8 mouse cellular contexts compared by ENCODE assay signal in genomic region chr10:62485878-62486582, GRCm38 (mm10). TPM values are rescaled to one million over a fixed set of nuclear protein-coding genes. Genes with fewer than 3 reads are reported as not detected.
DNase-seq lines count a peak whose midpoint lies in the region; ATAC-seq and TF ChIP-seq lines count a peak whose summit lies in the region.

No protein-coding gene starts in this region.

- DNase-seq in heart, embryonic 10.5 days (ENCODE audit: low spot score): no peak
- DNase-seq in heart, adult 11 months: no peak
- DNase-seq in 3T3-L1 (ENCODE audit: low read depth, low spot score): peak; percentile 63
- no peak for DNase-seq in ovary, postnatal 10 days (ENCODE audit: low spot score)

- H3K79me2 ChIP-seq in myocyte (ENCODE audit: control insufficient read depth, insufficient read depth): peaks cover 50% of the 10 kb centered on the region

- no peaks in the 10 kb centered on the region for H3K9me3 ChIP-seq in heart, embryonic 10.5 days
- H3K9me3 ChIP-seq in forebrain, embryonic 15.5 days: no peaks in the 10 kb centered on the region
- H3K9me3 ChIP-seq in limb, embryonic 15.5 days: no peaks in the 10 kb centered on the region

- peak overlapping the region; percentile 24 for H3ac ChIP-seq in myocyte (ENCODE audit: control insufficient read depth, insufficient read length)

- WGBS in heart, embryonic 10.5 days: under 1% methylated on average over 48 of the region's 48 CpGs
- under 1% methylated on average over 38 of the region's 48 CpGs for WGBS in forebrain, embryonic 15.5 days
- under 1% methylated on average over 41 of the region's 48 CpGs for WGBS in limb, embryonic 15.5 days

- TF ChIP-seq POLR2A in myocyte (IDR thresholded peaks at IDR 0.05; ENCODE audit: insufficient read length, low read depth): no peak

- no peaks in the 10 kb centered on the region for H3K36me3 ChIP-seq in heart, embryonic 10.5 days
- H3K36me3 ChIP-seq in forebrain, embryonic 15.5 days: no peaks in the 10 kb centered on the region
- no peaks in the 10 kb centered on the region for H3K36me3 ChIP-seq in limb, embryonic 15.5 days
- no peaks in the 10 kb centered on the region for H3K36me3 ChIP-seq in myocyte (ENCODE audit: control insufficient read depth, insufficient read depth)

- ATAC-seq in activated CD4-positive, CD25-positive, alpha-beta regulatory T cell, adult 4 months: peak; percentile 14
- ATAC-seq in forebrain, embryonic 15.5 days (replicated peaks): peak; percentile 84
- peak; percentile 66 for ATAC-seq in limb, embryonic 15.5 days (ENCODE audit: insufficient number of reproducible peaks, low FRiP score, low TSS enrichment, low read depth)

- H3K4me1 ChIP-seq in heart, embryonic 10.5 days: no peaks in the 10 kb centered on the region
- peaks cover 31% of the 10 kb centered on the region for H3K4me1 ChIP-seq in forebrain, embryonic 15.5 days
- H3K4me1 ChIP-seq in limb, embryonic 15.5 days: peaks cover 3% of the 10 kb centered on the region; the same call in 1 of the 2 replicates

- no peaks in the 10 kb centered on the region for H3K27me3 ChIP-seq in heart, embryonic 10.5 days (ENCODE audit: insufficient read depth, poor library complexity, severe bottlenecking)
- no peaks in the 10 kb centered on the region for H3K27me3 ChIP-seq in forebrain, embryonic 15.5 days
- H3K27me3 ChIP-seq in limb, embryonic 15.5 days: no peaks in the 10 kb centered on the region
- no peaks in the 10 kb centered on the region for H3K27me3 ChIP-seq in myocyte (ENCODE audit: control insufficient read depth, insufficient read depth, insufficient read length)

- peak overlapping the region; percentile 90 for H3K4me3 ChIP-seq in heart, embryonic 10.5 days
- peak overlapping the region; percentile 98 for H3K4me3 ChIP-seq in forebrain, embryonic 15.5 days
- peak overlapping the region; percentile 95 for H3K4me3 ChIP-seq in limb, embryonic 15.5 days
- H3K4me3 ChIP-seq in myocyte: peak overlapping the region; percentile 70

- peak overlapping the region; percentile 92 for H3K9ac ChIP-seq in forebrain, embryonic 15.5 days (replicated peaks)
- peak overlapping the region; percentile 87 for H3K9ac ChIP-seq in limb, embryonic 15.5 days

- H3K27ac ChIP-seq in heart, embryonic 10.5 days: peak overlapping the region; percentile 90
- peak overlapping the region; percentile 85 for H3K27ac ChIP-seq in forebrain, embryonic 15.5 days (replicated peaks)
- H3K27ac ChIP-seq in limb, embryonic 15.5 days: peak overlapping the region; percentile 75

- peak overlapping the region; percentile 75 for H3K4me2 ChIP-seq in forebrain, embryonic 15.5 days (replicated peaks)
- peak overlapping the region; percentile 74 for H3K4me2 ChIP-seq in limb, embryonic 15.5 days
- peak overlapping the region; percentile 91 for H3K4me2 ChIP-seq in myocyte (ENCODE audit: low read depth)

TF ChIP-seq in myocyte, 11 proteins besides CTCF, POLR2A, EP300 and RAD21:
- TF ChIP-seq MYOD1 (IDR thresholded peaks at IDR 0.05; ENCODE audit: control insufficient read depth in 1 of 3, insufficient read length in 2 of 3, low read depth in 2 of 3) (peak in 1 of 3 experiments; percentile 51), TCF12 (IDR thresholded peaks at IDR 0.05; ENCODE audit: insufficient read depth, poor library complexity, severe bottlenecking) (no peak)

RNA-seq across cellular contexts. Expression of gene Vps26a, which starts 0.6 kb away (rescaled TPM):
- 72.3 and 79.3 TPM in 2 replicates for polyA plus RNA-seq in heart, embryonic 10.5 days (2016; fragmentation: Nextera tagmentation; extraction: Ambion mirVana)
- polyA plus RNA-seq in activated CD4-positive, CD25-positive, alpha-beta regulatory T cell, adult 4 months (2017; shearing (Covaris generic)): 10 to 100 TPM; 68.8 to 72.1 TPM
- 76.1 and 78.8 TPM in 2 replicates for polyA plus RNA-seq in forebrain, embryonic 15.5 days (2015; fragmentation: Nextera tagmentation; extraction: Ambion mirVana)
- 75.1 and 76.1 TPM in 2 replicates for polyA plus RNA-seq in limb, embryonic 15.5 days (2015; fragmentation: Nextera tagmentation; extraction: Ambion mirVana)
- 25.6 TPM for polyA plus RNA-seq in myocyte (2012; fragmentation: generic; extraction: Trizol)

RNA-seq across cellular contexts. Expression of gene Supv3l1, which starts 36.5 kb away (rescaled TPM):
- polyA plus RNA-seq in heart, embryonic 10.5 days (2016; fragmentation: Nextera tagmentation; extraction: Ambion mirVana): 32.8 and 36.0 TPM in 2 replicates
- 1 to 10 TPM; 9.0 to 10.0 TPM for polyA plus RNA-seq in activated CD4-positive, CD25-positive, alpha-beta regulatory T cell, adult 4 months (2017; shearing (Covaris generic))
- 21.3 and 23.5 TPM in 2 replicates for polyA plus RNA-seq in forebrain, embryonic 15.5 days (2015; fragmentation: Nextera tagmentation; extraction: Ambion mirVana)
- 22.6 and 22.8 TPM in 2 replicates for polyA plus RNA-seq in limb, embryonic 15.5 days (2015; fragmentation: Nextera tagmentation; extraction: Ambion mirVana)
- 30.6 TPM for polyA plus RNA-seq in myocyte (2012; fragmentation: generic; extraction: Trizol)

RNA-seq across cellular contexts. Expression of gene 4930507D05Rik, which starts 36.7 kb away (rescaled TPM):
- 0.76 and 0.95 TPM in 2 replicates for polyA plus RNA-seq in heart, embryonic 10.5 days (2016; fragmentation: Nextera tagmentation; extraction: Ambion mirVana)
- not detected for polyA plus RNA-seq in activated CD4-positive, CD25-positive, alpha-beta regulatory T cell, adult 4 months (2017; shearing (Covaris generic))
- 1.0 and 1.1 TPM in 2 replicates for polyA plus RNA-seq in forebrain, embryonic 15.5 days (2015; fragmentation: Nextera tagmentation; extraction: Ambion mirVana)
- polyA plus RNA-seq in limb, embryonic 15.5 days (2015; fragmentation: Nextera tagmentation; extraction: Ambion mirVana): 0.35 and 0.37 TPM in 2 replicates
- 0.20 TPM for polyA plus RNA-seq in myocyte (2012; fragmentation: generic; extraction: Trizol)

RNA-seq across cellular contexts. Expression of gene Srgn, which starts 41.2 kb away (rescaled TPM):
- polyA plus RNA-seq in heart, embryonic 10.5 days (2016; fragmentation: Nextera tagmentation; extraction: Ambion mirVana): 3.7 and 4.1 TPM in 2 replicates
- polyA plus RNA-seq in activated CD4-positive, CD25-positive, alpha-beta regulatory T cell, adult 4 months (2017; shearing (Covaris generic)): 1,000 to 10,000 TPM; 1,983 to 1,991 TPM
- 5.5 and 6.4 TPM in 2 replicates for polyA plus RNA-seq in forebrain, embryonic 15.5 days (2015; fragmentation: Nextera tagmentation; extraction: Ambion mirVana)
- 50.5 and 56.2 TPM in 2 replicates for polyA plus RNA-seq in limb, embryonic 15.5 days (2015; fragmentation: Nextera tagmentation; extraction: Ambion mirVana)
- polyA plus RNA-seq in myocyte (2012; fragmentation: generic; extraction: Trizol): 1.1 TPM

Comparison
In these comparisons a context has a peak if more than half of its experiments do, and no peak if none do; other contexts are left out.
1. ATAC-seq: peak in every context shown above with its lines; median percentile 84 in forebrain, embryonic 15.5 days; 66 in limb, embryonic 15.5 days; 14 in activated CD4-positive, CD25-positive, alpha-beta regulatory T cell, adult 4 months.